Mouse (Mus musculus) thymus, adult 2 months (tissue): ENCODE measurements around the gene Pou6f2.

Source experiments
- CTCF ChIP-seq: fragments of 200-500 bp; IDR thresholded peaks from 2 replicates; pipeline ENCODE4 v1.5.1; 2012; ENCODE audit warnings: mild to moderate bottlenecking, control low read depth, low read length, moderate library complexity, borderline replicate concordance; ENCODE audit not compliant: control insufficient read depth, poor library complexity, insufficient read depth; ENCODE audit errors: extremely low read depth
- POLR2A ChIP-seq: fragments of 200-500 bp; IDR thresholded peaks from 2 replicates; pipeline ENCODE4 v1.6.1; 2012; ENCODE audit warnings: mild to moderate bottlenecking, low read length, control low read depth, moderate library complexity; ENCODE audit not compliant: control insufficient read depth, poor library complexity, insufficient read depth; ENCODE audit errors: extremely low read depth

DNA sequence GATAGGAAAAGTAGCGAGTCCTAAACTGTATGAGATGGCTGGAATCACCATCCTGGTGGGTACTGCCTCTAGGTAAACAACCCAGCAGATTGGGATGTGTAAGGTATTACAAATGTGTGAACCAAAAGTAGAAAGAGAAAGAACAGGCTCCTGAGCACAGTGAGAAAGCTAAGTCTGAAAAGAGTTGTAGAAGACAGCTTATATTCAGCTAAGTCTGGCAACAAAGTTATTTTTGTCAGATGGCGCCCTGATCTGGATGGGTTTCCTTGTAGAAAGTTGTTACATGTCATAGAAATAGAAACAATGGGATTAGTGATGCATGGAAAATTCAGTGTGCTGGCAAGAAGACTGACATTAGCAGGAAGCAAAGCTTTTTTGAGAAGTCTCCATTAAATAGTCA is 59.5 kb downstream of the Pou6f2 start:
- TF ChIP-seq CTCF (no peak), POLR2A (no peak)
